In the genomic region with DNA sequence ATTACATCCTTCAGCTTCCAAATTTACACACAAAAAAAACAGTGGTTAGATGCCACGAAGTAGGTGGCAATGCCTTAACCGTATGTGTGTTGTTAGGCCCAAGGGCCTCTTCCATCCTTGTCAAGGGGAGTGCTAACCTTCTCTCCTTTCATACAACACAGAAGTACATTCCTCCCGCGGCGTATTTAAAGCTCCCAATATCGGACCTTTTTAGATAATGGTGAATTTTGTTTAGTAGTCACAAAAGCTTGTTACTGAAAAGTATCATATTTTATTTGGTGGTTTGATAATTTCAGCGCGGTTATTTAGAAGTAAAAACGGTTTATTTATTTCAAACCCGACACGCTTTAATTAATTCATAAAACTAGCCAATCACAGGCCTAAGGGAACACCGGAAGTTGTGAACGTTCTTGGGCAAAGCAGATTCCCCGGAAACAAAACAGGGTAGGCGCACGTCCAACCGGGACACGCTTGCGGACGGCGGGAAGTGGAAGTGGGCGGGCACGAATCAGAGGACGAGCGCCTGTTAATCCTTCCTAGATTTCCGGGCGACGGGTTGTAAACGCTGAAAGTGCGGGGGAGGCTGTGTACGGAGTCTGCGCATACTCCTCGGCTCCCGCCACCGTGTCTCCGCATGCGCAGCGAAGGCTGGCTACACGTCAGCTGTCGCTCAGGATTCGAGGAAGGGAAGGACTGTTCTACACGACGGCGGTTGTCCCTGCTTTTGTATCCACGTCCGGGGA, we compare ENCODE assay signal across 8 mouse cellular contexts. TPM values are rescaled to one million over a fixed set of nuclear protein-coding genes. Genes with fewer than 3 reads are reported as not detected.
DNase-seq lines count a peak whose midpoint lies in the region; ATAC-seq and TF ChIP-seq lines count a peak whose summit lies in the region.

No protein-coding gene starts in this region.

- TF ChIP-seq RAD21 in CH12.LX (IDR thresholded peaks at IDR 0.05; ENCODE audit: low read depth, low read length): no peak

- H3K27ac ChIP-seq in CH12.LX (ENCODE audit: insufficient read depth, low read depth): peak overlapping the region; percentile 50
- peak overlapping the region; percentile 74 for H3K27ac ChIP-seq in forebrain, embryonic 11.5 days (ENCODE audit: low read depth, low read length)
- peak overlapping the region; percentile 81 for H3K27ac ChIP-seq in heart, embryonic 16.5 days (ENCODE audit: low read length)
- H3K27ac ChIP-seq in liver, embryonic 15.5 days (replicated peaks): peak overlapping the region; percentile 94
- peak overlapping the region; percentile 46 for H3K27ac ChIP-seq in neural tube, embryonic 12.5 days

- TF ChIP-seq POLR2A in CH12.LX (IDR thresholded peaks at IDR 0.05; ENCODE audit: low read depth, low read length): peak; percentile 81

- dilution Hi-C loops in CH12.LX (cut with MboI; ENCODE audit: extremely low pct_ligation_motif_present, extremely low pct_unique_long_range_greater_than_20kb, low sequenced_read_pairs): no loop called here

- ATAC-seq in forebrain, embryonic 11.5 days (replicated peaks; ENCODE audit: low FRiP score): peak; percentile 99
- ATAC-seq in heart, embryonic 16.5 days (replicated peaks; ENCODE audit: extremely low read depth, insufficient read depth, low FRiP score): peak; percentile 98
- ATAC-seq in liver, embryonic 15.5 days (ENCODE audit: insufficient read depth): peak; percentile 95
- ATAC-seq in neural tube, embryonic 12.5 days (ENCODE audit: low FRiP score, low read depth): peak; percentile 98

- H3K27me3 ChIP-seq in CH12.LX (replicated peaks): no peaks in the 10 kb centered on the region
- no peaks in the 10 kb centered on the region for H3K27me3 ChIP-seq in forebrain, embryonic 11.5 days (ENCODE audit: control insufficient read depth, insufficient read depth, low read length)
- H3K27me3 ChIP-seq in heart, embryonic 16.5 days (ENCODE audit: control insufficient read depth, insufficient read depth, low read length): no peaks in the 10 kb centered on the region
- no peaks in the 10 kb centered on the region for H3K27me3 ChIP-seq in liver, embryonic 15.5 days
- H3K27me3 ChIP-seq in neural tube, embryonic 12.5 days (replicated peaks): no peaks in the 10 kb centered on the region

- in situ Hi-C loops in CH12.LX (cut with MboI; ENCODE audit: low pct_ligation_motif_present, low pct_unique_long_range_greater_than_20kb, low sequenced_read_pairs): no loop called here

- peak overlapping the region; percentile 61 to 72 (median 62) for H3K4me3 ChIP-seq in CH12.LX (replicated peaks in 1 of 3; ENCODE audit: low read depth in 2 of 3, low read length in 2 of 3, poor library complexity in 1 of 3)
- H3K4me3 ChIP-seq in forebrain, embryonic 11.5 days (ENCODE audit: low read depth, low read length): peak overlapping the region; percentile 37
- H3K4me3 ChIP-seq in heart, embryonic 16.5 days (ENCODE audit: low read length): peak overlapping the region; percentile 54
- peak overlapping the region; percentile 64 for H3K4me3 ChIP-seq in liver, embryonic 15.5 days (replicated peaks)
- H3K4me3 ChIP-seq in neural tube, embryonic 12.5 days: peak overlapping the region; percentile 36

- peaks cover 5 to 16% of the 10 kb centered on the region in 2 experiments; a peak in 3 of 4 replicates for H3K4me1 ChIP-seq in CH12.LX (ENCODE audit: control insufficient read depth in 1 of 2, insufficient read depth in 2 of 2)
- peaks cover 4% of the 10 kb centered on the region; the same call in 1 of the 2 replicates for H3K4me1 ChIP-seq in forebrain, embryonic 11.5 days (replicated peaks; ENCODE audit: control insufficient read depth, insufficient read depth, low read length)
- peaks cover 14% of the 10 kb centered on the region for H3K4me1 ChIP-seq in heart, embryonic 16.5 days (ENCODE audit: control insufficient read depth, insufficient read depth, low read length)
- peaks cover 21% of the 10 kb centered on the region for H3K4me1 ChIP-seq in liver, embryonic 15.5 days (replicated peaks)
- H3K4me1 ChIP-seq in neural tube, embryonic 12.5 days: peaks cover 8% of the 10 kb centered on the region

- TF ChIP-seq CTCF in CH12.LX (conservative IDR thresholded peaks at IDR 0.05 in 1 of 2, IDR thresholded peaks at IDR 0.05 in 1 of 2; ENCODE audit: low read depth in 2 of 2, low read length in 2 of 2): no peak

- no peaks in the 10 kb centered on the region for H3K9me3 ChIP-seq in CH12.LX (replicated peaks; ENCODE audit: low read length)
- no peaks in the 10 kb centered on the region for H3K9me3 ChIP-seq in forebrain, embryonic 11.5 days (ENCODE audit: control insufficient read depth, low read length)
- no peaks in the 10 kb centered on the region for H3K9me3 ChIP-seq in heart, embryonic 16.5 days (replicated peaks; ENCODE audit: control insufficient read depth, low read length)
- H3K9me3 ChIP-seq in liver, embryonic 15.5 days (replicated peaks): no peaks in the 10 kb centered on the region
- no peaks in the 10 kb centered on the region for H3K9me3 ChIP-seq in neural tube, embryonic 12.5 days

- TF ChIP-seq EP300 in CH12.LX (IDR thresholded peaks at IDR 0.05; ENCODE audit: low read length): no peak

- peak; percentile 95 for DNase-seq in CH12.LX (ENCODE audit: extremely low read depth)
- DNase-seq in c-Kit-positive CD71-positive TER-119-negative erythroid progenitor cells, embryonic 14.5 days (ENCODE audit: low read depth): peak; percentile 91
- peak; percentile 97 for DNase-seq in forebrain, embryonic 11.5 days (ENCODE audit: low spot score)
- DNase-seq in kidney, postnatal 36 days: peak; percentile 98 to 100
- DNase-seq in telencephalon, adult 2 months (ENCODE audit: low read depth, low spot score): peak; percentile 100

- H3K36me3 ChIP-seq in CH12.LX (replicated peaks in 1 of 2; ENCODE audit: control insufficient read depth in 1 of 2, insufficient read depth in 1 of 2, low read length in 1 of 2): peaks cover 10 to 29% of the 10 kb centered on the region in 2 experiments
- H3K36me3 ChIP-seq in forebrain, embryonic 11.5 days (ENCODE audit: control insufficient read depth, insufficient read depth, low read length): peaks cover 4% of the 10 kb centered on the region; the same call in 1 of the 2 replicates
- H3K36me3 ChIP-seq in heart, embryonic 16.5 days (ENCODE audit: control insufficient read depth, insufficient read depth): peaks cover 10% of the 10 kb centered on the region
- peaks cover 21% of the 10 kb centered on the region for H3K36me3 ChIP-seq in liver, embryonic 15.5 days (replicated peaks)
- H3K36me3 ChIP-seq in neural tube, embryonic 12.5 days: peaks cover 19% of the 10 kb centered on the region

- under 1% methylated on average over 46 of the region's 46 CpGs for WGBS in forebrain, embryonic 11.5 days
- WGBS in heart, embryonic 16.5 days: 0% methylated on average over 46 of the region's 46 CpGs
- under 1% methylated on average over 46 of the region's 46 CpGs for WGBS in liver, embryonic 15.5 days (ENCODE audit: insufficient replicate concordance)
- under 1% methylated on average over 46 of the region's 46 CpGs for WGBS in neural tube, embryonic 12.5 days

- H3K4me2 ChIP-seq in CH12.LX (ENCODE audit: insufficient read depth, low read depth, poor library complexity, severe bottlenecking): peak overlapping the region; percentile 73
- H3K4me2 ChIP-seq in forebrain, embryonic 11.5 days (ENCODE audit: low read depth, low read length, severe bottlenecking): peak overlapping the region; percentile 65
- H3K4me2 ChIP-seq in heart, embryonic 16.5 days (ENCODE audit: low read depth, low read length): peak overlapping the region; percentile 72
- peak overlapping the region; percentile 84 for H3K4me2 ChIP-seq in liver, embryonic 15.5 days
- peak overlapping the region; percentile 70 for H3K4me2 ChIP-seq in neural tube, embryonic 12.5 days (replicated peaks)

- peak overlapping the region; percentile 72 for H3K9ac ChIP-seq in CH12.LX (ENCODE audit: insufficient read depth, low read depth)
- H3K9ac ChIP-seq in forebrain, embryonic 11.5 days (ENCODE audit: low read length): peak overlapping the region; percentile 68
- H3K9ac ChIP-seq in heart, embryonic 16.5 days (ENCODE audit: low read length): peak overlapping the region; percentile 65
- peak overlapping the region; percentile 62 for H3K9ac ChIP-seq in liver, embryonic 15.5 days
- H3K9ac ChIP-seq in neural tube, embryonic 12.5 days: peak overlapping the region; percentile 51

- H3K79me2 ChIP-seq in CH12.LX (replicated peaks; ENCODE audit: control insufficient read depth, extremely low read depth, insufficient read depth, poor library complexity, severe bottlenecking): no peaks in the 10 kb centered on the region

TF ChIP-seq in CH12.LX, 34 proteins besides CTCF, POLR2A, EP300 and RAD21 (continues in another document):
- TF ChIP-seq CHD2 (IDR thresholded peaks at IDR 0.05; ENCODE audit: low read length) (peak; percentile 84), USF1 (IDR thresholded peaks at IDR 0.05; ENCODE audit: low read depth, low read length) (no peak), JUND (conservative IDR thresholded peaks at IDR 0.05; ENCODE audit: low read depth, low read length) (peak; percentile 53; the same call in 1 of the 2 replicates), TCF12 (IDR thresholded peaks at IDR 0.05; ENCODE audit: low read depth, low read length) (0 out of 2 replicates have a peak, but pooled peaks have one; percentile 10), RCOR1 (conservative IDR thresholded peaks at IDR 0.05; ENCODE audit: low read depth, low read length) (0 out of 2 replicates have a peak, but pooled peaks have one; percentile 41), SIN3A (IDR thresholded peaks at IDR 0.05; ENCODE audit: low read length) (no peak), MAZ (IDR thresholded peaks at IDR 0.05; ENCODE audit: low read depth, low read length) (no peak), MAFK (IDR thresholded peaks at IDR 0.05; ENCODE audit: insufficient replicate concordance, low read length) (peak; percentile 99)

RNA-seq across cellular contexts. Expression of gene Wdr5, which starts 25.0 kb away (rescaled TPM):
- total RNA-seq in CH12.LX (2012; rRNA removed): 33.9 and 37.2 TPM in 2 replicates
- total RNA-seq in CH12.LX (2014; rRNA removed): 55.5 and 56.0 TPM in 2 replicates
- polyA plus RNA-seq in CH12.LX (2012; ENCODE audit: insufficient read length, low read depth): 54.8 and 54.9 TPM in 2 replicates
- 74.5 and 84.0 TPM in 2 replicates for polyA plus RNA-seq in forebrain, embryonic 11.5 days (2014; fragmentation: Nextera tagmentation; extraction: Ambion mirVana)
- polyA plus RNA-seq in heart, embryonic 16.5 days (2015; fragmentation: Nextera tagmentation; extraction: Ambion mirVana): 32.2 and 34.3 TPM in 2 replicates
- polyA plus RNA-seq in liver, embryonic 15.5 days (2015; fragmentation: Nextera tagmentation; extraction: Ambion mirVana): 26.2 and 27.5 TPM in 2 replicates
- 51.3 and 51.8 TPM in 2 replicates for polyA plus RNA-seq in neural tube, embryonic 12.5 days (2016; fragmentation: Nextera tagmentation; extraction: Ambion mirVana)

RNA-seq across cellular contexts. Expression of gene Brd3, which starts 32.5 kb away (rescaled TPM):
- 5.2 and 6.6 TPM in 2 replicates for total RNA-seq in CH12.LX (2012; rRNA removed)
- total RNA-seq in CH12.LX (2014; rRNA removed): 2.5 TPM in 2 replicates
- polyA plus RNA-seq in CH12.LX (2012; ENCODE audit: insufficient read length, low read depth): 15.6 and 17.1 TPM in 2 replicates
- 188 and 191 TPM in 2 replicates for polyA plus RNA-seq in forebrain, embryonic 11.5 days (2014; fragmentation: Nextera tagmentation; extraction: Ambion mirVana)
- polyA plus RNA-seq in heart, embryonic 16.5 days (2015; fragmentation: Nextera tagmentation; extraction: Ambion mirVana): 57.1 and 61.0 TPM in 2 replicates
- polyA plus RNA-seq in liver, embryonic 15.5 days (2015; fragmentation: Nextera tagmentation; extraction: Ambion mirVana): 22.5 and 22.9 TPM in 2 replicates
- polyA plus RNA-seq in neural tube, embryonic 12.5 days (2016; fragmentation: Nextera tagmentation; extraction: Ambion mirVana): 139 TPM in 2 replicates

Comparison
In these comparisons a context has a peak if more than half of its experiments do, and no peak if none do; other contexts are left out.
1. Peak in every context shown above with its lines: DNase-seq, ATAC-seq, H3K4me3 ChIP-seq and H3K27ac ChIP-seq.